Mouse (Mus musculus) testis, adult 2 months (tissue): ENCODE data around the gene Fam184a. TPM values are rescaled to one million over a fixed set of nuclear protein-coding genes. Genes with fewer than 3 reads are reported as not detected.

Source experiments
- H3K27ac ChIP-seq: fragments of 200-500 bp; 2 replicates; pipeline ENCODE4 v1.5.1; 2012; ENCODE audit warnings: low read depth, low read length; ENCODE audit not compliant: control insufficient read depth, insufficient read depth
- H3K27me3 ChIP-seq: fragments of 200-500 bp; 2 replicates; pipeline ENCODE4 v1.6.1; 2012; ENCODE audit warnings: mild to moderate bottlenecking, low read length, moderate library complexity; ENCODE audit not compliant: control insufficient read depth, insufficient read depth
- H3K36me3 ChIP-seq: fragments of 200-500 bp; 2 replicates; pipeline ENCODE4 v1.6.1; 2012; ENCODE audit warnings: mild to moderate bottlenecking, low read length; ENCODE audit not compliant: control insufficient read depth, insufficient read depth
- H3K4me1 ChIP-seq: fragments of 200-500 bp; 2 replicates; pipeline ENCODE4 v1.6.1; 2012; ENCODE audit warnings: low read length; ENCODE audit not compliant: control insufficient read depth, insufficient read depth
- H3K4me3 ChIP-seq: fragments of 200-500 bp; 2 replicates; pipeline ENCODE4 v1.5.1; 2012; ENCODE audit warnings: low read depth, mild to moderate bottlenecking, low read length, moderate library complexity, mixed read lengths; ENCODE audit not compliant: control insufficient read depth
- CTCF ChIP-seq: fragments of 200-500 bp; IDR thresholded peaks from 2 replicates; pipeline ENCODE4 v1.5.1; 2012; ENCODE audit warnings: low read depth, mild to moderate bottlenecking, inconsistent platforms, low read length, moderate library complexity; ENCODE audit not compliant: control insufficient read depth, insufficient read depth, insufficient replicate concordance
- POLR2A ChIP-seq: fragments of 200-500 bp; IDR thresholded peaks from 2 replicates; pipeline ENCODE4 v1.6.1; 2012; ENCODE audit warnings: low read depth, mild to moderate bottlenecking, inconsistent platforms, low read length, moderate library complexity; ENCODE audit not compliant: control insufficient read depth
- polyA plus RNA-seq: library from polyadenylated mRNA; depleted of rRNA; stranded (reverse); fragments of >200 nt; gene quantifications from 2 replicates; pipeline ENCODE4 v1.2.3, GENCODE M21; 2012

Fam184a gene
- polyA plus RNA-seq, 1 experiment = 50.3 TPM

DNA sequence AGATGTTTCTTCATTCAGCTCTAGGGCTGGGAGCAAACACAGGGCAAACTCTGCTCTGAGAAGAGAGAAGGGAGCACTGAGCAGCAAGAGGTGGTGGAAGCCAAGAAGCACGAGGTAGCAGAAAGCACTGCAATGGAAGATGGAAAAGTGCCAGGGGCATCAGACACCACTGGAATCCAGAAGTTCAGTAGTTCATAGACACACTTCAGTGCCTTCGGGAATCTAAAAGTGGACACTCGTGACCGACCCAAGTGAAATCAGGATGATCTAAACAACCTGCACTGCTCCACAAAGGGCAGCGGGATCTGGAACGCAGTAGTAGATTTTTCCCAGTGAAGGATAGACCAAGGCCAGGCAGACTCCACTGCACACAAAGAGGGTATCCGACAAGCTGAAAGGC, 18.6 kb downstream of the Fam184a start:
- Histone ChIP-seq H3K4me1 (no peaks in the 10 kb centered on the region), H3K27me3 (no peaks in the 10 kb centered on the region), H3K4me3 (no peak overlapping the region), H3K36me3 (no peaks in the 10 kb centered on the region), H3K27ac (no peak overlapping the region)
- TF ChIP-seq POLR2A (no peak), CTCF (no peak)

DNA sequence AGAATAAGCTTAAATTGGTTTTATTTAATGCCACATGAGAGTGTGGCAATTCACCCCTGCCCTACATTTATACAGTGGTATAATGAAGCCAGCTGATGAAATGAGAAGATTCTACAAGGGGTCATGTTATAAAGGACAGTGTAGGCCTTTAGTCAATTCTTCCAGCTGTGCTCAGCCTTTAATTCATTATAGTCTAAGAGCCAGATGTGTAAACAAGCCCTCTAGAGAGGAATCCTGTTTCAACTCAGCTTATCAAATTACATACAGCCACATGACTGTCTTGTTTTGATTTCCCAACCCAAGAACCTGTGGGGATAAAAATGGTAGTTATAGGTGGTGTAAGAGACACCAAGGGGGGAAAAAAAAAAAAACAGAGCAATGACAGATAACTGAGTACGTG, 22.0 kb downstream of the Fam184a start:
- no peaks in the 10 kb centered on the region for H3K36me3 ChIP-seq
- no peaks in the 10 kb centered on the region for H3K27me3 ChIP-seq
- H3K27ac ChIP-seq = no peak overlapping the region
- TF ChIP-seq CTCF (no peak), POLR2A (no peak)
- no peak overlapping the region for H3K4me3 ChIP-seq
- H3K4me1 ChIP-seq = no peaks in the 10 kb centered on the region

GRCm38 (mm10) chr10:53725301-53725700, 25.6 kb downstream of the Fam184a start:
- Histone ChIP-seq H3K36me3 (no peaks in the 10 kb centered on the region), H3K27ac (no peak overlapping the region), H3K4me3 (no peak overlapping the region), H3K4me1 (no peaks in the 10 kb centered on the region), H3K27me3 (no peaks in the 10 kb centered on the region)
- TF ChIP-seq CTCF (no peak), POLR2A (no peak)

- no peak overlapping the region for H3K27ac ChIP-seq
- TF ChIP-seq CTCF (no peak), POLR2A (no peak)
- H3K27me3 ChIP-seq = no peaks in the 10 kb centered on the region
- H3K4me3 ChIP-seq = no peak overlapping the region
- H3K36me3 ChIP-seq = no peaks in the 10 kb centered on the region
- no peaks in the 10 kb centered on the region for H3K4me1 ChIP-seq
Measured at GRCm38 (mm10) chr10:53704516-53704915, 46.4 kb downstream of the Fam184a start.

GRCm38 (mm10) chr10:53698531-53698930, 52.4 kb downstream of the Fam184a start:
- TF ChIP-seq POLR2A (no peak), CTCF (no peak)

GRCm38 (mm10) chr10:53694757-53695156, 56.2 kb downstream of the Fam184a start:
- H3K27me3 ChIP-seq = no peaks in the 10 kb centered on the region
- no peak overlapping the region for H3K4me3 ChIP-seq
- TF ChIP-seq POLR2A (no peak), CTCF (no peak)
- H3K27ac ChIP-seq = no peak overlapping the region
- no peaks in the 10 kb centered on the region for H3K4me1 ChIP-seq
- no peaks in the 10 kb centered on the region for H3K36me3 ChIP-seq

More at GRCm38 (mm10) chr10:53698531-53698930, 52.4 kb downstream of the Fam184a start:
- Histone ChIP-seq H3K4me3 (no peak overlapping the region), H3K36me3 (no peaks in the 10 kb centered on the region), H3K4me1 (no peaks in the 10 kb centered on the region), H3K27ac (no peak overlapping the region), H3K27me3 (no peaks in the 10 kb centered on the region)

DNA sequence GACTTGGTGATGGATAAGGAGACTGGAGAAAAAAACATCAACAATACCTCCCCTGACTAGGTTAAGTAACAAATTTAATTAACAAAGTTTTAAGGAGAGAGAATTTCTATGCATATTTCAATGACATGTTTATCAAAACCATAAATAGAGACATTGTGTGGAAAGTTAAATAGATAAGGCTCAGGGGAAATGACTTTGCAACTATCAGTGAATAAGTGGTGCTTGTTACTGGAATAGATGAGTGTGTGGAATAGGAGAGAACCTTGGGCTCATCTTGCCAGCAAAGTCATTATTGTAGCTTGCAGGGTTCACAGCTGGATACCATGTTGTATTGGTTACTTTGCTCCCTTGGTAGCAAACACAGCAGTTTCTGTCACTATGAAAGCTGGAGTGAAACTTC, 59.7 kb downstream of the Fam184a start:
- no peaks in the 10 kb centered on the region for H3K27me3 ChIP-seq
- H3K4me1 ChIP-seq = no peaks in the 10 kb centered on the region
- H3K27ac ChIP-seq = no peak overlapping the region
- no peak overlapping the region for H3K4me3 ChIP-seq
- no peaks in the 10 kb centered on the region for H3K36me3 ChIP-seq
- TF ChIP-seq CTCF (no peak), POLR2A (no peak)

DNA sequence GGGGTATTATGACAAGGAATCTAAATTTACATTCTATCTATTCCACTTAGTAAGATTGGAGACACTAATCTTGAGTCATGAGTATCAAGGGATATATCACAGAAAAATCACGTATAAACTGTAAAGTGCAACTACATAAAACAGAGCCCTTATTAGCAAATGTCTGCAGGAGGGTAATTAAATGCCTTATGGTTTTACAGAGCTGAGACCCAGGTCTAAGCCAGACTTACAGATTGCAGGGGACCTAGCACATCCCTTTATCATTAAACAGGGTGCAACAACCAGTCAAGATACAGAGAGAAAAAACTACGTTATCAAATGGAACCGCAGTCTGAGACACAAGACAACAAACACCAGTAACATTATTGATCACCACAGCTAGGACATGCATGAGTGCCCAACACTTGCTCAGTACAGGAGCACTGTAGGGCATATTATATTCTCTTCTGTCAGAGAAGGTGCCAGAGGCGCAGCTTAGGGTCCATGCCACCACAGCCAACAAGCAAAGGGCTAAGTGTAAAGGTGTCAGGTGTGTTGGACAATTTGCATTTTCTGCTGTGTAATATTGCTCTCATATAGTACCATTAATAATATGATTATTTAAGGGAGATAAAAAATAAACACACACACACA, 61.9 kb downstream of the Fam184a start:
- Histone ChIP-seq H3K27me3 (no peaks in the 10 kb centered on the region), H3K36me3 (no peaks in the 10 kb centered on the region), H3K4me1 (no peaks in the 10 kb centered on the region), H3K4me3 (no peak overlapping the region), H3K27ac (no peak overlapping the region)
- no peak for TF ChIP-seq POLR2A
- TF ChIP-seq CTCF = no peak
